ENCODE assay signal across 32 mouse cellular contexts in the genomic region with DNA sequence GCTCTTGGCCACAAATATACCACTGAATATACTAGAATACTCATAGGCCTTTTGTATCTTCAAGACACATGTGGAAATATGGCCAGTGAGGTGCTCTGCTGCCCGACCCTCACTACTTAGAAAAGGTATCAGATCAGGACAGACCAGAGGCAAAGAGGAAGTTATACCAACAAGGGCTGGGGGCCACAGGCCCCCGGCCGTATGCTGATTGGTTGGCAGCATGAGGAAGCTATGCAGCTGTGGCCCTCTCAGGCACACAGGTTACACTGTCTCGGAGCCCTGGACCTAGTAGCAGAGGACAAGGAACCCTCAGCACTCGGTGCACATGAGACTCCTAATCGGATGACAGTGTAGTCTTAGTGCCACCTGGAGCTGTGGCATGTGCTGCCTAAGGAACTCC. TPM values are rescaled to one million over a fixed set of nuclear protein-coding genes. Genes with fewer than 3 reads are reported as not detected.
DNase-seq lines count a peak whose midpoint lies in the region; ATAC-seq and TF ChIP-seq lines count a peak whose summit lies in the region.
"Had no signal": no experiment of that assay in that cellular context is flagged by ENCODE, and none has a peak within 500 bp of the region (broad histone marks: within the 10 kb centered on the region; RNA-seq: fewer than 3 reads in every experiment).

No protein-coding gene starts in this region.

- no peak overlapping the region for H3K4me3 ChIP-seq in thymus, adult 2 months (ENCODE audit: control insufficient read depth, insufficient read depth, low read length)
- no peak overlapping the region for H3K4me3 ChIP-seq in MEL (ENCODE audit: control insufficient read depth in 1 of 2, insufficient read depth in 1 of 2, low read depth in 2 of 2, low read length in 2 of 2)
- H3K4me3 ChIP-seq in liver, embryonic 12.5 days = no peak overlapping the region
- no peak overlapping the region for H3K4me3 ChIP-seq in hindbrain, embryonic 12.5 days
- H3K4me3 ChIP-seq: embryonic facial prominence, embryonic 12.5 days; heart, adult 2 months; heart, embryonic 12.5 days; intestine, embryonic 15.5 days; limb, embryonic 10.5 days; limb, embryonic 15.5 days; midbrain, embryonic 10.5 days; midbrain, embryonic 15.5 days; neural tube, embryonic 15.5 days had no signal

- no peaks in the 10 kb centered on the region for H3K27me3 ChIP-seq in thymus, adult 2 months (ENCODE audit: control insufficient read depth, insufficient read depth, low read length)
- no peaks in the 10 kb centered on the region for H3K27me3 ChIP-seq in MEL (ENCODE audit: control insufficient read depth in 1 of 2, insufficient read depth in 2 of 2, low read length in 2 of 2)
- no peaks in the 10 kb centered on the region for H3K27me3 ChIP-seq in liver, embryonic 12.5 days (replicated peaks)
- H3K27me3 ChIP-seq in hindbrain, embryonic 12.5 days = no peaks in the 10 kb centered on the region
- H3K27me3 ChIP-seq: embryonic facial prominence, embryonic 12.5 days; heart, embryonic 12.5 days; intestine, embryonic 15.5 days; limb, embryonic 15.5 days; midbrain, embryonic 15.5 days; neural tube, embryonic 15.5 days had no signal

- whole genome bisulfite sequencing in thymus, adult 2 months = 13% methylated on average over 6 of the region's 6 CpGs
- 46% methylated on average over 6 of the region's 6 CpGs for WGBS in liver, embryonic 12.5 days (ENCODE audit: insufficient replicate concordance)
- 91% methylated on average over 6 of the region's 6 CpGs for WGBS in hindbrain, embryonic 12.5 days

- no peak for TF ChIP-seq POLR2A in thymus, adult 2 months (IDR thresholded peaks at IDR 0.05; ENCODE audit: control insufficient read depth, extremely low read depth, insufficient read depth, low read length, poor library complexity)
- TF ChIP-seq POLR2A in MEL (IDR thresholded peaks at IDR 0.05; ENCODE audit: control insufficient read depth in 1 of 2, insufficient read depth in 1 of 2, low read depth in 1 of 2, low read length in 2 of 2, poor library complexity in 1 of 2) = no peak

- peaks cover 10% of the 10 kb centered on the region for H3K79me2 ChIP-seq in MEL (ENCODE audit: control insufficient read depth, insufficient read depth, low read length, poor library complexity)

- TF ChIP-seq EP300 in MEL (IDR thresholded peaks at IDR 0.05; ENCODE audit: low read depth in 1 of 2, low read length in 2 of 2) = peak; percentile 54 to 55

- peak overlapping the region; percentile 18 for H3K9ac ChIP-seq in MEL (ENCODE audit: control insufficient read depth, low read depth, low read length, poor library complexity, severe bottlenecking)
- H3K9ac ChIP-seq in liver, embryonic 12.5 days = no peak overlapping the region
- no peak overlapping the region for H3K9ac ChIP-seq in hindbrain, embryonic 12.5 days
- H3K9ac ChIP-seq: embryonic facial prominence, embryonic 12.5 days; heart, embryonic 12.5 days; intestine, embryonic 15.5 days; limb, embryonic 15.5 days; midbrain, embryonic 15.5 days; neural tube, embryonic 15.5 days had no signal

- H3K4me2 ChIP-seq in liver, embryonic 12.5 days = no peak overlapping the region
- no peak overlapping the region for H3K4me2 ChIP-seq in hindbrain, embryonic 12.5 days (replicated peaks)
- H3K4me2 ChIP-seq: embryonic facial prominence, embryonic 12.5 days; heart, embryonic 12.5 days; intestine, embryonic 15.5 days; limb, embryonic 15.5 days; midbrain, embryonic 15.5 days; neural tube, embryonic 15.5 days had no signal

- 0 out of 2 replicates have a peak, but pooled peaks have one; percentile 13 for ATAC-seq in liver, embryonic 12.5 days
- ATAC-seq in megakaryocyte-erythroid progenitor cell, adult 5-6 weeks (replicated peaks; ENCODE audit: low FRiP score, low TSS enrichment, poor library complexity, severe bottlenecking) = 0 out of 2 replicates have a peak, but pooled peaks have one; percentile 14
- ATAC-seq in hindbrain, embryonic 12.5 days (ENCODE audit: low FRiP score) = no peak
- ATAC-seq: CD4-positive, CD25-positive, alpha-beta regulatory T cell, adult 4 months; forebrain, embryonic 14.5 days; hindbrain, postnatal 0 days; intestine, embryonic 15.5 days; lung, postnatal 0 days; midbrain, embryonic 15.5 days had no signal

- peak overlapping the region; percentile 59 for H3K27ac ChIP-seq in thymus, adult 2 months (ENCODE audit: control insufficient read depth, insufficient read depth, low read length)
- peak overlapping the region; percentile 36 for H3K27ac ChIP-seq in MEL (ENCODE audit: control insufficient read depth, low read depth, low read length)
- no peak overlapping the region for H3K27ac ChIP-seq in liver, embryonic 12.5 days
- no peak overlapping the region for H3K27ac ChIP-seq in hindbrain, embryonic 12.5 days
- H3K27ac ChIP-seq: embryonic facial prominence, embryonic 12.5 days; heart, adult 2 months; hindbrain, postnatal 0 days; intestine, embryonic 15.5 days; limb, embryonic 10.5 days; limb, embryonic 15.5 days; midbrain, embryonic 10.5 days; midbrain, embryonic 15.5 days; neural tube, embryonic 15.5 days had no signal

- H3K4me1 ChIP-seq in thymus, adult 2 months (replicated peaks; ENCODE audit: control insufficient read depth, insufficient read depth, low read length) = peaks cover 33% of the 10 kb centered on the region
- H3K4me1 ChIP-seq in MEL (ENCODE audit: control insufficient read depth in 1 of 2, insufficient read depth in 2 of 2, low read length in 2 of 2) = peaks cover 0 to 14% of the 10 kb centered on the region in 2 experiments; a peak in 3 of 4 replicates
- peaks cover 40% of the 10 kb centered on the region for H3K4me1 ChIP-seq in liver, embryonic 12.5 days
- H3K4me1 ChIP-seq in hindbrain, embryonic 12.5 days = no peaks in the 10 kb centered on the region
- H3K4me1 ChIP-seq: embryonic facial prominence, embryonic 12.5 days; intestine, embryonic 15.5 days had no signal

- peaks cover 83% of the 10 kb centered on the region for H3K36me3 ChIP-seq in thymus, adult 2 months (ENCODE audit: control insufficient read depth, insufficient read depth, low read length)
- peaks cover 4 to 18% of the 10 kb centered on the region in 2 experiments for H3K36me3 ChIP-seq in MEL (ENCODE audit: control insufficient read depth in 1 of 2, insufficient read depth in 2 of 2, low read length in 2 of 2)
- peaks cover 98% of the 10 kb centered on the region for H3K36me3 ChIP-seq in liver, embryonic 12.5 days
- peaks cover 95% of the 10 kb centered on the region for H3K36me3 ChIP-seq in hindbrain, embryonic 12.5 days

- no peaks in the 10 kb centered on the region for H3K9me3 ChIP-seq in MEL (replicated peaks; ENCODE audit: insufficient read depth, low read length)
- H3K9me3 ChIP-seq in liver, embryonic 12.5 days (replicated peaks) = no peaks in the 10 kb centered on the region
- H3K9me3 ChIP-seq in hindbrain, embryonic 12.5 days (replicated peaks) = no peaks in the 10 kb centered on the region
- H3K9me3 ChIP-seq: embryonic facial prominence, embryonic 12.5 days; heart, embryonic 12.5 days; intestine, embryonic 15.5 days; limb, embryonic 10.5 days; limb, embryonic 15.5 days; midbrain, embryonic 10.5 days; midbrain, embryonic 15.5 days; neural tube, embryonic 15.5 days had no signal

- no peak for DNase-seq in thymus, adult 2 months
- no peak for DNase-seq in thymus, postnatal 36 days
- peak; percentile 77 for DNase-seq in MEL (ENCODE audit: low read depth, low spot score)
- no peak for DNase-seq in embryo, embryonic 9.5 days (ENCODE audit: extremely low spot score)
- DNase-seq: adrenal gland, adult 8-10 months; cerebellum, adult 11-12 months; cerebellum, postnatal 14 days; gastrocnemius, postnatal 14 days; heart, adult 2 months; heart, postnatal 4 days; kidney, adult 9 months; kidney, postnatal 10 days; layer of hippocampus, postnatal 36 days; lung, adult 18-20 months; lung, postnatal 4 days; retina, postnatal 1 day; right cerebral cortex, postnatal 14 days had no signal

- TF ChIP-seq CTCF in thymus, adult 2 months (IDR thresholded peaks at IDR 0.05; ENCODE audit: borderline replicate concordance, control insufficient read depth, extremely low read depth, insufficient read depth, low read length, poor library complexity) = no peak
- no peak for TF ChIP-seq CTCF in MEL (IDR thresholded peaks at IDR 0.05 in 2 of 3, conservative IDR thresholded peaks at IDR 0.05 in 1 of 3; ENCODE audit: control insufficient read depth in 1 of 3, insufficient read depth in 1 of 3, low read depth in 2 of 3, low read length in 3 of 3, poor library complexity in 1 of 3, severe bottlenecking in 1 of 3)

- no peak for TF ChIP-seq RAD21 in MEL (IDR thresholded peaks at IDR 0.05; ENCODE audit: low read depth, low read length)

RNA-seq across cellular contexts. Expression of a gene that starts 6.7 kb away (rescaled TPM):
- polyA plus RNA-seq in thymus, adult 2 months (2012; rRNA removed) = 133 and 164 TPM in 2 replicates
- total RNA-seq in MEL (2012; rRNA removed) = 241 and 273 TPM in 2 replicates
- 100 to 1,000 TPM in 1 of 2 experiments, not detected in 1; 417 TPM for polyA plus RNA-seq in MEL (2012; ENCODE audit: insufficient read depth in 1 of 2, insufficient read length in 2 of 2, low read depth in 1 of 2, low replicate concordance in 2 of 2, missing spikeins in 1 of 2)
- 200 and 201 TPM in 2 replicates for polyA plus RNA-seq in liver, embryonic 12.5 days (2016; fragmentation: Nextera tagmentation; extraction: Ambion mirVana)
- total RNA-seq in megakaryocyte-erythroid progenitor cell, adult 5-6 weeks (2014; fragmentation: Nextera tagmentation) = 202 and 217 TPM in 2 replicates
- 450 and 532 TPM in 2 replicates for total RNA-seq in megakaryocyte-erythroid progenitor cell, adult 5-6 weeks (2017)
- polyA plus RNA-seq in hindbrain, embryonic 12.5 days (2016; fragmentation: Nextera tagmentation; extraction: Ambion mirVana) = 339 and 343 TPM in 2 replicates

RNA-seq across cellular contexts. Expression of a gene that starts 19.3 kb away (rescaled TPM):
- polyA plus RNA-seq in thymus, adult 2 months (2012; rRNA removed) = 212 and 247 TPM in 2 replicates
- 71.1 and 76.7 TPM in 2 replicates for total RNA-seq in MEL (2012; rRNA removed)
- polyA plus RNA-seq in MEL (2012; ENCODE audit: insufficient read depth in 1 of 2, insufficient read length in 2 of 2, low read depth in 1 of 2, low replicate concordance in 2 of 2, missing spikeins in 1 of 2) = 10 to 100 TPM in 1 of 2 experiments, not detected in 1; 71.9 TPM
- polyA plus RNA-seq in liver, embryonic 12.5 days (2016; fragmentation: Nextera tagmentation; extraction: Ambion mirVana) = 104 and 106 TPM in 2 replicates
- total RNA-seq in megakaryocyte-erythroid progenitor cell, adult 5-6 weeks (2014; fragmentation: Nextera tagmentation) = 55.3 and 72.9 TPM in 2 replicates
- 28.9 and 35.7 TPM in 2 replicates for total RNA-seq in megakaryocyte-erythroid progenitor cell, adult 5-6 weeks (2017)
- polyA plus RNA-seq in hindbrain, embryonic 12.5 days (2016; fragmentation: Nextera tagmentation; extraction: Ambion mirVana) = 127 and 138 TPM in 2 replicates

RNA-seq across cellular contexts. Expression of a gene that starts 53.9 kb away (rescaled TPM):
- 386 and 423 TPM in 2 replicates for polyA plus RNA-seq in thymus, adult 2 months (2012; rRNA removed)
- total RNA-seq in MEL (2012; rRNA removed) = not detected in 2 replicates
- polyA plus RNA-seq in MEL (2012; ENCODE audit: insufficient read depth in 1 of 2, insufficient read length in 2 of 2, low read depth in 1 of 2, low replicate concordance in 2 of 2, missing spikeins in 1 of 2) = under 1 TPM in 1 of 2 experiments, not detected in 1; 0.07 TPM
- 25.3 and 25.7 TPM in 2 replicates for polyA plus RNA-seq in liver, embryonic 12.5 days (2016; fragmentation: Nextera tagmentation; extraction: Ambion mirVana)
- total RNA-seq in megakaryocyte-erythroid progenitor cell, adult 5-6 weeks (2014; fragmentation: Nextera tagmentation) = 20.4 and 22.9 TPM in 2 replicates
- total RNA-seq in megakaryocyte-erythroid progenitor cell, adult 5-6 weeks (2017) = 11.6 and 23.9 TPM in 2 replicates
- 59.2 and 59.7 TPM in 2 replicates for polyA plus RNA-seq in hindbrain, embryonic 12.5 days (2016; fragmentation: Nextera tagmentation; extraction: Ambion mirVana)

RNA-seq across cellular contexts. Expression of a gene that starts 58.6 kb away (rescaled TPM):
- 26.1 and 28.8 TPM in 2 replicates for polyA plus RNA-seq in thymus, adult 2 months (2012; rRNA removed)
- 23.0 and 28.7 TPM in 2 replicates for total RNA-seq in MEL (2012; rRNA removed)
- polyA plus RNA-seq in MEL (2012; ENCODE audit: insufficient read depth in 1 of 2, insufficient read length in 2 of 2, low read depth in 1 of 2, low replicate concordance in 2 of 2, missing spikeins in 1 of 2) = 10 to 100 TPM in 1 of 2 experiments, not detected in 1; 29.3 TPM
- polyA plus RNA-seq in liver, embryonic 12.5 days (2016; fragmentation: Nextera tagmentation; extraction: Ambion mirVana) = 7.8 and 8.2 TPM in 2 replicates
- total RNA-seq in megakaryocyte-erythroid progenitor cell, adult 5-6 weeks (2014; fragmentation: Nextera tagmentation) = 19.2 and 20.1 TPM in 2 replicates
- 8.5 and 16.1 TPM in 2 replicates for total RNA-seq in megakaryocyte-erythroid progenitor cell, adult 5-6 weeks (2017)
- 12.2 and 13.0 TPM in 2 replicates for polyA plus RNA-seq in hindbrain, embryonic 12.5 days (2016; fragmentation: Nextera tagmentation; extraction: Ambion mirVana)

Comparison
In these comparisons a context has a peak if more than half of its experiments do, and no peak if none do; other contexts are left out.
1. H3K27ac ChIP-seq: peak in thymus, adult 2 months (single experiment) and MEL (single experiment); none in liver, embryonic 12.5 days (single experiment) and hindbrain, embryonic 12.5 days (single experiment).
2. RNA of a gene that starts 53.9 kb away (polyA plus RNA-seq): 386 to 423 TPM in thymus, adult 2 months, 59.2 to 59.7 TPM in hindbrain, embryonic 12.5 days and 25.3 to 25.7 TPM in liver, embryonic 12.5 days; 0.07 TPM in MEL; every median in the first group is over 10 times any median in the second.